Mouse (Mus musculus) heart, postnatal 10 days (tissue): ENCODE measurements around the gene Agfg2. TPM values are rescaled to one million over a fixed set of nuclear protein-coding genes. Genes with fewer than 3 reads are reported as not detected.
"Not testable (repeated sequence)": the region's sequence is repeated elsewhere in the genome, so short reads cannot be mapped to it uniquely, and the experiment has no call there.

ENCODE experiments used
- DNase-seq, 2 experiments: peaks; one replicate each; pipeline ENCODE4 v3.0.0; 2021
- intact Hi-C: fragments of 180-260 bp; cut with DNase I; formaldehyde crosslinking; loops from one replicate; pipeline ENCODE4 v1.15.1; 2025
- total RNA-seq, 2 experiments: library from RNA; stranded (reverse); gene quantifications; 2 replicates each; pipeline ENCODE4 v1.2.3; 2021

Agfg2 gene
- total RNA-seq, 2 experiments from 2014 or later, result 11.8 to 14.0 TPM

GRCm38 (mm10) chr5:137647827-137648601 lies 36.5 kb downstream of the Agfg2 start:
- DNase-seq, result no peak
- intact Hi-C loops, result loop anchor here (10.0 kb wide), 1 partner anchor 263 kb away; no protein-coding TSS in a partner anchor

DNA sequence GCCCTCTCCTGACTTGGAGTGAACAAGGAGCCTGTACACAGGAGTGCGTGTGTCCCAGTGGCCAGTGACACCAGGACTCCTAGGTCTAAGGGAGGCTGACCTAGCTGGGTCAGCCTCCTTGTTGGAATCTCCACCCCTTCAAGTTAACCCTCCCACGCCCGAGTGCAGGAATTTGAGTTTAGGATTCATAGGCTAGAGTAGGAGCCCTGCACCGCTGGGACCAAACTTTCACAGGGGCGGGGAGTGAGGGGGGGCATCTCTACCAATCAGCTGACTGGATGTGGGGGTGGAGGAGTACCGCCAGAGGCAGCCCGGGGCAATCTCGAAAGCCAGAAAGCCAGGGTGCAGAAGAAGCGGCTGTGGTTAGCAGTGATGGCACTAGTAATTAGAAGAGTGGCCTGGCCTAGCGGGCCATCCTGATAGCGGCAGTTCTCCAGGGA lies 38.9 kb downstream of the Agfg2 start, which contains the start of gene Irs3:
Irs3 (minus strand) TSS at position 63 of the 440 bp plus-strand sequence.
- peak; percentile 42 to 48 for DNase-seq
- intact Hi-C loops, result loop anchor here (10.0 kb wide), 1 partner anchor 261 kb away; no protein-coding TSS in a partner anchor

DNA sequence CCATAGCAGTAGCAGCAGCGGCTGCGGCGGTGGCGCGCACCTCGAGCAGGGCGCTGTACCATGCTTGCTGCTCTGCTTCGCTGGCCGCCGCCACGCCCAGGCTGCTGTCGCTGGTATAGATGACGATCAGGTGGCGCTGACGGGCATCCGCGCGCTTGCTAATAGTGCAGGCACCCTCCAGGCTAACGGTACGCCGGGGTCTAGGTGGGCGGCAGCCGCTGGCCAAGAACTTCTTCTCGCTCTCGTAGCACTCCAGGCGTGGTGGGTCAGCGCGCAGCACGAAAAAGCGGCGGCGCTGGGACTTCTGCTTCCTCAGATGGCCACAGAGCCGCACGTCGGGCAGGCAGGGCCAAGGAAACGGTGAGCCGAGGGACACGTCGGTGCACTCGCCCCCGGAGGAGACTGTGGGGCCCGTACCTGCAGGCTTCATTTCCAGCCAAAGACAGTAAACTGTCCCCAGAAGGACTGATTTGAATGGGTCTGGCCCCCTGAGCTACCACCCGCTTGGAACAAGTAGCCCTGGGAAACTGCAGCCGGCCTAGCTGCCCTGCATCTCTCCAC lies 39.4 kb downstream of the Agfg2 start:
- DNase-seq, result no peak
- intact Hi-C loops, result loop anchor here (10.0 kb wide), 1 partner anchor 260 kb away; no protein-coding TSS in a partner anchor

GRCm38 (mm10) chr5:137644484-137644883 lies 40.0 kb downstream of the Agfg2 start:
- intact Hi-C loops, result loop anchor here (10.0 kb wide), 1 partner anchor 260 kb away; no protein-coding TSS in a partner anchor
- DNase-seq, result no peak

GRCm38 (mm10) chr5:137642886-137643285 lies 41.6 kb downstream of the Agfg2 start:
- intact Hi-C loops, result loop anchor here (10.0 kb wide), 1 partner anchor 258 kb away; no protein-coding TSS in a partner anchor
- DNase-seq, result no peak

DNA sequence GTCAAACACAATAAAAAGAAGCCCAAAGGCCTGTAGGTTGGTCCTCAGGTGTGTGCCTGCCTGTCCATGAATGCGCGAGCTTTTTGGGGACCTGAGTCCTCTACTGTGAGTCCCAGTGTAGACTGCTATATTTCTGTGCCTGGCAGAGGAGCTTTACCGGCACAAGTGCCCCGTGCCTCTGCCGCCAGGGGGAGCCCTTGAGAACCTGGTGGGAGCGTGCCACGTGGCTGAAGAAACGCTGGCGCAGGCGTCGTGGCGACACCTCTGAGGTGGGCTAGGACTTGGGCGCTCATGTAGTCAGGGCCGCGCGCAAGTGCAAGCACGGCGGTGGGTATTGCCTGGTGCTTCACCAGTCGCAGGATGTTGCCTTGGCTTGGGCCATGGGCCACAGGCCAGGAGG lies 43.5 kb downstream of the Agfg2 start, which contains the start of gene Sap25:
Sap25 (plus strand) TSS at position 281 of the 400 bp plus-strand sequence.
- intact Hi-C loops, result loop anchor here (10.0 kb wide), 1 partner anchor 256 kb away; no protein-coding TSS in a partner anchor
- DNase-seq, result no peak

DNA sequence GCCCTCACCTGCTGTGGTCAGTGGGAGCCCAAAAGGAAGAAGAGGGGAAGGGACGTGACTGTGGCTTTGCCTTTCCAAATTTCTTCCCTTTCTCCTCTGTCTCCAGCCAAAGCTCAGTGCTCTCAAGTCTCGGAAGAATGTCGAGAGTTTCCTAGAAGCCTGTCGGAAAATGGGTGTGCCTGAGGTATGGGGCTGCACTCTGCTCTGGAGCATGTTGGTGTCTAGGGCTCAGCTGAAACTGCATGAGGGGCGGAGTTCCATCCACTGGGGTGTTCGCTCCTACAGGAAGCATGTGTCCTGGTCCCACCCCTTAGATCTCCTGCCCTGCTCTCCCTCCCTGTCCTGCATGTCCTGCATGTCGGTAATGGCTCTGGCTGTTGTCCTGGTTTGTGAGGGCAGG lies 45.1 kb downstream of the Agfg2 start:
- intact Hi-C loops, result no loop called here
- DNase-seq, result no peak

DNA sequence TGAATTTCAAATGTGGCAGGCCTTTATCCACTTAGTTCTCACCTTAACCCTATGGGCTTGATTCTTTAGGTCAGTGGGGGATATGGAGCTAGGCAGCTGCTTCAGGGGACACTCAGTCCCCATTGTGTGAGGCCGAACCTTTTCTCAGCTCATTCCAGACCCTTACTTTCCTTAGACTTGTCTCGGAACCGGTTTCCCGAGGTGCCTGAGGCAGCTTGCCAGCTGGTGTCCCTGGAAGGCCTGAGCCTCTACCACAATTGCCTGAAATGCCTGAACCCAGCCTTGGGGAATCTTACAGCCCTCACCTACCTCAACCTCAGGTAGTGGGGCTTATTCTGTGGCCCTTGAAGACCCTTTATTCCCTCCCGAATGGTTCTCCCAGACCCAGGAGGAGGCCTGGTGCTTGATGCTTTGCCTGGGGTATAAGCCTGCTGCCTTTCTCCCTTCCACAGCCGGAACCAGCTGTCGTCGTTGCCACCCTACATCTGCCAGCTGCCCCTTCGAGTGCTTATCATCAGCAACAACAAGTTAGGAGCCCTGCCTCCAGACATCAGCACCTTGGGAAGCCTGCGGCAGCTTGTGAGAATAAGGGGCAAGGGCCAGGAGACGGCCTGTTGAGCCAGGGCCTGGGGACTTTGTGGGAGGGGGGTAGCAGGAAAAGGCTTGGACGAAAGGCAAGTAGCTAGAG lies 51.0 kb downstream of the Agfg2 start:
- intact Hi-C loops, result no loop called here

DNA sequence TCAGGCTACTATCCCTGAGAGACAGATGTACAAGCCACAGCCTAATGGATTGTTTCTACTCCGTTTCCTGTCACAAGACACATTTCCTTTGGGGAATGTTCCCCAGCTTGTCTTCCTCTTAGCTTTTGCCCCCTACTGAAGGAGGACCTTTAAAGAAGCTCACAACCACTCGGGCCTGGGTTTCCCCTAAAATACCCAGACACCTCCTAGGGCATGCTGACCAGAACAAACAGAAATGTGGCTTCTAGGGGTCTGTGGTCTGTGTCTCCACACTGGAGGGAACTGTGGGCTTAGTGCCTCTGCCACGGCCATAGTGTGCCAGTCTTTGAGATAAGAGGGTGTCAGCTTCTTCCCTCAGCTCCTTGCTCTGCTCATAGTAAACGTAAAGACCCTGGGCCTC lies 52.9 kb downstream of the Agfg2 start:
- DNase-seq, result no peak
- intact Hi-C loops, result loop anchor here (2.0 kb wide), 1 partner anchor 31 kb away; the partner anchor contains the start of gene Mospd3

More for the DNA sequence above, 51.0 kb downstream of the Agfg2 start:
- DNase-seq, result no peak

DNA sequence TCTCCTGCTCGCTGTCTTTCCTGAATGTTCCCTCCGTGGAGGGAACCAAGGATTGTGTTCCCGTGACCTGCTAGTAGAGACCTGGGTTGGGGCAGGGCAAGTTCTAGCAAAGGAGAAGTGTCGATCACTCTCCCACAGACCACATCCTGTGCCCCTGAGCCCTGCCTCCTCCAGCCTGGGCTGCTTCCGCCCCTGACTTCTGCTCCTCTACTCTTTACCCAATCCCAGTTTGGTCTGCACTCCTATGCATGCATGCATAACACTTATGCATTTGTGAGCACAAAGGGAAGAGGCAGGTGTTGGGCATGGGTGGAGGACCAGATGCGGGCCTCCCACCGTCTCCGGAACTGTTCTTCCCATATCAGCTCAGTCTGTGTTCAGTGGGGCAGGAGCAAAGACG lies 53.4 kb downstream of the Agfg2 start:
- DNase-seq, result peak; percentile 52 to 58
- intact Hi-C loops, result loop anchor here (2.0 kb wide), 1 partner anchor 30 kb away; the partner anchor contains the start of gene Mospd3

DNA sequence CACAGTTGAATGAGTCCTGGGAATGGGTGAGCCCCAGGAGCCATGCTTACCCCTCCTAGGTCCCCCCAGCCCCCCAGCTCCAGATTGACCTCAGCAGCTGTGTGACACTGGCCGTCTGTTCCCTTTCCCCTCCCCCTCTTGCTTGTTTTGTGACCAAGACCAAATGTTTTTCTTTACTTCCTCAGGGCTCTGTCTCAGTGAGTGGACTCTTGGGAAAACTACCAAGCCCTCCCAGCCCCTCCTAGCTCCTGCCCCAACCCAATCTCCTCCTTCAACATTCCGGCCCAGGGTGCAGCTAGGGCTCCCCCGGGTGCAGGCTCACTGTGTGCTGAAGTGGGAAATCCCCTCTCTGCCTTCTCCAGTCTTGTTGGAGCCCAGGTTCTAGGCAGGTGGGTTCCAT lies 53.9 kb downstream of the Agfg2 start:
- peak; percentile 55 to 58 for DNase-seq
- intact Hi-C loops, result loop anchor here (2.0 kb wide), 1 partner anchor 30 kb away; the partner anchor contains the start of gene Mospd3

DNA sequence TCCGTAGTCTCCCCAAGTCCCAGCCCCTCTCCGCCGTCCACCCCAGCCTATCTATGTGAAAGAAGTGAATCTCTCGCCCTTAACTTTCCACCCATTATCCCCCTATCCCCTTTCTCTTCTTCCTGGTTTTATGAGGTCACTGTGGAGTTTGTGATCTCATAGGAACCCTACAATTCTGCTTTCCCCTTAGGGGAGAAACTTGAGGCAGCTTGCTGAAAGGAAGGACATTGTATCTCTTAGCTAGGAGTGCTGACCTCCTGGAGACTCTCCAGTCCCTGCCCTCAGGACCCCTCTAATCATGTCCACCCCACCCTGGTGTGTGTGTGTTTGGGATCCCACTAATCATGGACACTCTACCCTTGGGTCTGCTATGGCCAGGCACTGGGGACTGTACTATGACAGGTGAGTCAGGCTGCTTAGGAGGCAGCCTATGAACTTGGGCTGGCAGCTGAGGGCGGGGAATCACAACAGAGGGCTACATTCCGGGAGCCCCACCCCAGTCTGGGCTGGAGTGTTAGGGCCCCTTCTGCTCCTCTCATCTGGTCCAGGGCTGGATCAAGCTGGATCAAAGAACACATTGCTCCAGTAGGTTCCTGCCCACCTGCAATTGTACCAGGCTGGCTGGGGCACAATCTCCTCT lies 54.5 kb downstream of the Agfg2 start:
- DNase-seq, result peak in 1 of 2 experiments; percentile 36
- intact Hi-C loops, result loop anchor here (2.0 to 5.0 kb wide), 2 partner anchors 29 to 98 kb away; partner anchors contain the start of genes Epo, Gnb2 and Mospd3

- intact Hi-C loops, result loop anchor here (5.0 kb wide), 1 partner anchor 97 kb away; the partner anchor contains the start of genes Epo and Gnb2
- DNase-seq, result no peak
Measured at GRCm38 (mm10) chr5:137629306-137629721, 55.2 kb downstream of the Agfg2 start.

DNA sequence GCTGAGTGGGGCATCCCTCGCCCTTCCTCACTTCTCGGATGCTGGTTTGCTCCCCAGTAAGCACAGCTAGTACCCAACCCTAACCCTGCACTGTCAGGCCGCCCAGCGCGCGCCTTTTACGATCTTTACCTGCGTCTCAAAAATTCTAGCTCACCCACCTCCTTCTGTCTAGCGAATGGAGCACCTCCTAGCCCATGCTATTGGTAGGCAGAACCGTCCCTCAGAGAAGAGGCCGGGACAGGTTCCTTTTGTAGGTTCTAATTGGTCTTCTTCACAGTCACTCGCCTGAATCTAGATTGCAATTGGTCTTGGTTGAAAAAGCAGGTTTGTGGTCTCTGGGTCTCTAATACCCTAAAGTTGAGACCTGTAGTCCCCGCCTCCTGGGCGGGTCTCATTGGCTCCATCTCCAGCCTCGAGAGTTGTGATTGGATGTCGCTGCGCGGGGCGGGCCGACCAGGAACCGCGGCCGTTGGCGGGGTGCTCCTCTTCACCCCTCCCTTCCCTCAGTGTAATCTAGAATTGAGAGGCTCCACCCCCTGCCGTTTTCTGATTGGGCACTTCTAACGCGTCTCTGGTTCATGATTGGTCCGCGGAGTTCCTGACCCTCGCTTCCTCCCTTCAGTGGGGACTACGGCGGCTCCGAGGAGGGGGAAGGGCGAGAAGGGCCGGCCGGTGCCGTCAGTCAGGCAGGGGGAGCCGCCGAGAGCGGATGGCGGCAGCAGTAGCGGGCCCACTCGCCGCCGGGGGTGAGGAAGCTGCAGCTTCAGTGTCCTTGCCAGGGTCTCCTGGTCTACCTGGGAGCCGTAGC lies 55.8 kb downstream of the Agfg2 start, which contains the start of the genes Fbxo24, Lrch4 and Gm20605:
Fbxo24 (minus strand) TSS at position 505 of the 808 bp plus-strand sequence.
Lrch4 (plus strand) TSS at position 624 of the 808 bp plus-strand sequence.
Gm20605 (plus strand) TSS at position 678 of the 808 bp plus-strand sequence.
- intact Hi-C loops, result loop anchor here (5.0 kb wide), 1 partner anchor 96 kb away; the partner anchor contains the start of genes Epo and Gnb2
- DNase-seq, result peak; percentile 99 to 100

DNA sequence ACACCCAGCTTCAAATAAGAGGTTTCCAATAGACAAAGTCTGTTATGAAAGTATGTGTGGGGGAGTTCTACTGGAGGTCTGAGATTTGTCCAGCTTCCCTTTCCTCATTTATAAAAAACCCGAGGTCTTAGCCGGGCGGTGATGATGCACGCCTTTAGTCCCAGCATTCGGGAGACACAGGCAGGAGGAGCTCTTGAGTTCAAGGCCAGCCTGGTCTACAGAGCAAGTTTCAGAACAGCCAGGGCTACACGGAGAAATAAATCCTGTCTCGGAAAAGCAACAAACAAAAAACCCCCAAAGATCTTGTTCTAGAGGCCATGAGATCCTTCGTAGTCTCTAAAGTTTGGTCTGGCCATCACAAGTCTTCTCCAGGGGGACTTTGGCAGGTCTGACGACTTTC lies 56.5 kb downstream of the Agfg2 start:
- peak in 1 of 2 experiments; percentile 53 for DNase-seq
- intact Hi-C loops, result loop anchor here (5.0 kb wide), 1 partner anchor 96 kb away; the partner anchor contains the start of genes Epo and Gnb2

- no peak for DNase-seq
- intact Hi-C loops, result no loop called here
Measured at GRCm38 (mm10) chr5:137623937-137624530, 60.5 kb downstream of the Agfg2 start.

DNA sequence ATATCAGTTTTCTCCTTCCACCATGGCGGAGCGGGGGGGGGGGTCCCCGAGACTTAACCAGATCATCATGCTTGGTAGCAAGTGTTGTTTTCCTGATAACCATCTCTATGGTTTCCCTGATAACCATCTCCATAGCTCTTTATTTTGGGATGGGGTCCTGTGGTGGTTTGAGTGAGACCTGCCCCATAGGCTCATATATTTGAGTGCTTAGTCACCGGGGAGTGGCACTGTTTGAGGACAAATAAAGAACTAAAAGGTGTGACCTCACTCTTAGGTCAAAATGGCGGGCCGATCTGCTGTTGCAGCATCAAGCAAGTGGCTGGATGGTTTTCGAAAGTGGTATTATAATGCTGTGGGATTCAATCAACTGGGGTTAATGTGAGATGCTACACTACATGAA lies 69.2 kb downstream of the Agfg2 start:
- DNase-seq, result no peak
- intact Hi-C loops, result no loop called here

DNA sequence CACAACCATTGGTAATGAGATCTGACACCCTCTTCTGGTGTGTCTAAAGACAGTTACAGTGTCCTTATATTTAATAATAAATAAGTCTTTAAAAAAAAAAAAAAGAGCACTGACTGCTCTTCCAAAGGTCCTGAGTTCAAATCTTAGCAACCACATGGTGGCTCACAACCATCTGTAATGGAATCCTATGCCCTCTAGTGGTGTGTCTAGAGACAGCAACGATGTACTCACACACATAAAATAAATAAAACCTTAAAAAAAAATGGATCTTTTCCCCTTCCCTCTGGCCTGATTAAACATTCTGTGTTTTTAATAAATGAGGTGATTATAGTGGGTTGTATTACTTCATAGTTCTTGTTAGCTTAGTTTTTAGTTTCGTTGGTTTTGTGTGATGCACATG lies 69.6 kb downstream of the Agfg2 start:
- not testable (repeated sequence) for DNase-seq

More for the DNA sequence above, 69.6 kb downstream of the Agfg2 start:
- intact Hi-C loops, result not testable (repeated sequence)
